In genomic region chr5:102395608-102396146, GRCm38 (mm10) we compare ENCODE assay signal across 20 mouse cellular contexts.
DNase-seq lines count a peak whose midpoint lies in the region; ATAC-seq lines count a peak whose summit lies in the region.
"Had no signal": no experiment of that assay in that cellular context is flagged by ENCODE, and none has a peak within 500 bp of the region (broad histone marks: within the 10 kb centered on the region; RNA-seq: fewer than 3 reads in every experiment).

No protein-coding gene starts in this region.

- intact Hi-C loops in left cerebral cortex, postnatal 10 days (cut with DNase I), result no loop called here

- no peak overlapping the region for H3K27ac ChIP-seq in embryonic facial prominence, embryonic 11.5 days (replicated peaks; ENCODE audit: low read depth, low read length)
- no peak overlapping the region for H3K27ac ChIP-seq in embryonic facial prominence, embryonic 10.5 days (replicated peaks)
- H3K27ac ChIP-seq in heart, embryonic 12.5 days (ENCODE audit: poor library complexity, severe bottlenecking), result no peak overlapping the region
- H3K27ac ChIP-seq: forebrain, embryonic 12.5 days; hindbrain, embryonic 10.5 days; hindbrain, postnatal 0 days; liver, embryonic 15.5 days; midbrain, embryonic 10.5 days had no signal

- H3K4me3 ChIP-seq in embryonic facial prominence, embryonic 11.5 days (ENCODE audit: low read depth, low read length), result no peak overlapping the region
- H3K4me3 ChIP-seq in embryonic facial prominence, embryonic 10.5 days, result no peak overlapping the region
- no peak overlapping the region for H3K4me3 ChIP-seq in heart, embryonic 12.5 days
- H3K4me3 ChIP-seq: forebrain, embryonic 12.5 days; hindbrain, embryonic 10.5 days; liver, embryonic 15.5 days; midbrain, embryonic 10.5 days had no signal

- H3K36me3 ChIP-seq in embryonic facial prominence, embryonic 11.5 days (replicated peaks; ENCODE audit: control insufficient read depth, insufficient read depth, low read depth, low read length), result no peaks in the 10 kb centered on the region
- H3K36me3 ChIP-seq in embryonic facial prominence, embryonic 10.5 days (replicated peaks), result no peaks in the 10 kb centered on the region
- H3K36me3 ChIP-seq in heart, embryonic 12.5 days, result no peaks in the 10 kb centered on the region
- H3K36me3 ChIP-seq: forebrain, embryonic 12.5 days; hindbrain, embryonic 10.5 days; liver, embryonic 15.5 days; midbrain, embryonic 10.5 days had no signal

- no peaks in the 10 kb centered on the region for H3K27me3 ChIP-seq in embryonic facial prominence, embryonic 11.5 days (ENCODE audit: control insufficient read depth, insufficient read depth, low read length)
- H3K27me3 ChIP-seq in embryonic facial prominence, embryonic 10.5 days (replicated peaks; ENCODE audit: low read depth, poor library complexity, severe bottlenecking), result no peaks in the 10 kb centered on the region
- H3K27me3 ChIP-seq in heart, embryonic 12.5 days (replicated peaks), result no peaks in the 10 kb centered on the region
- H3K27me3 ChIP-seq: forebrain, embryonic 12.5 days; liver, embryonic 15.5 days had no signal

- H3K9me3 ChIP-seq in embryonic facial prominence, embryonic 11.5 days (replicated peaks; ENCODE audit: control insufficient read depth, low read length), result no peaks in the 10 kb centered on the region
- H3K9me3 ChIP-seq in embryonic facial prominence, embryonic 10.5 days, result no peaks in the 10 kb centered on the region
- H3K9me3 ChIP-seq in heart, embryonic 12.5 days (replicated peaks), result no peaks in the 10 kb centered on the region
- H3K9me3 ChIP-seq: forebrain, embryonic 12.5 days; hindbrain, embryonic 10.5 days; liver, embryonic 15.5 days; midbrain, embryonic 10.5 days had no signal

- WGBS in embryonic facial prominence, embryonic 11.5 days, result 52% methylated on average over 11 of the region's 11 CpGs
- 70% methylated on average over 11 of the region's 11 CpGs for WGBS in embryonic facial prominence, embryonic 10.5 days
- WGBS in heart, embryonic 12.5 days, result 65% methylated on average over 11 of the region's 11 CpGs

- no peak for ATAC-seq in embryonic facial prominence, embryonic 11.5 days (replicated peaks; ENCODE audit: insufficient number of reproducible peaks, low FRiP score, low TSS enrichment, low read depth)
- ATAC-seq in heart, embryonic 12.5 days (ENCODE audit: insufficient number of reproducible peaks, low FRiP score), result no peak
- ATAC-seq: hindbrain, postnatal 0 days; intestine, postnatal 0 days had no signal

- H3K9ac ChIP-seq in embryonic facial prominence, embryonic 11.5 days (replicated peaks; ENCODE audit: low read length), result no peak overlapping the region
- H3K9ac ChIP-seq in heart, embryonic 12.5 days, result no peak overlapping the region
- H3K9ac ChIP-seq: forebrain, embryonic 12.5 days; liver, embryonic 15.5 days had no signal

- DNase-seq in embryonic facial prominence, embryonic 11.5 days (ENCODE audit: low spot score), result peak; percentile 15
- DNase-seq in embryonic facial prominence, embryonic 10.5 days (ENCODE audit: low spot score), result no peak
- DNase-seq in heart, adult 18-20 months, result peak; percentile 41 to 45
- peak; percentile 12 for DNase-seq in lung, postnatal 10 days
- no peak for DNase-seq in lung, postnatal 14 days
- DNase-seq in frontal cortex, postnatal 14 days (ENCODE audit: low spot score in 2 of 2), result no peak
- no peak for DNase-seq in left cerebral cortex, postnatal 10 days (ENCODE audit: extremely low spot score in 1 of 2, low spot score in 2 of 2)
- DNase-seq: adrenal gland, postnatal 14 days; cerebellum, adult 11-12 months; cerebellum, postnatal 14 days; layer of hippocampus, postnatal 36 days; right cerebral cortex, postnatal 25 days; thymus, postnatal 14 days had no signal

- H3K4me1 ChIP-seq in embryonic facial prominence, embryonic 11.5 days (ENCODE audit: control insufficient read depth, insufficient read depth, low read length), result no peaks in the 10 kb centered on the region
- H3K4me1 ChIP-seq in embryonic facial prominence, embryonic 10.5 days, result no peaks in the 10 kb centered on the region
- H3K4me1 ChIP-seq in heart, embryonic 12.5 days (replicated peaks), result no peaks in the 10 kb centered on the region
- H3K4me1 ChIP-seq: forebrain, embryonic 12.5 days; hindbrain, embryonic 10.5 days; liver, embryonic 15.5 days; midbrain, embryonic 10.5 days had no signal

- no peak overlapping the region for H3K4me2 ChIP-seq in embryonic facial prominence, embryonic 11.5 days (ENCODE audit: low read depth, low read length)
- H3K4me2 ChIP-seq in heart, embryonic 12.5 days, result no peak overlapping the region
- H3K4me2 ChIP-seq: forebrain, embryonic 12.5 days; liver, embryonic 15.5 days had no signal

Comparison
In these comparisons a context has a peak if more than half of its experiments do, and no peak if none do; other contexts are left out.
1. DNase-seq: peak in embryonic facial prominence, embryonic 11.5 days (single experiment), heart, adult 18-20 months (2 of 2) and lung, postnatal 10 days (single experiment); none in embryonic facial prominence, embryonic 10.5 days (single experiment), lung, postnatal 14 days (single experiment), frontal cortex, postnatal 14 days (0 of 2) and left cerebral cortex, postnatal 10 days (0 of 2).